Mouse (Mus musculus) bone marrow macrophage, adult 2 months (primary cell): ENCODE results near the gene Rpsa.

Source experiments
- CTCF ChIP-seq: IDR thresholded peaks from 2 replicates; pipeline ENCODE4 v1.5.1; 2012; ENCODE audit warnings: low read depth, mild to moderate bottlenecking, low read length, moderate library complexity
- POLR2A ChIP-seq: IDR thresholded peaks from 2 replicates; pipeline ENCODE4 v1.6.1; 2012; ENCODE audit warnings: mild to moderate bottlenecking, low read depth, low read length, borderline replicate concordance

DNA sequence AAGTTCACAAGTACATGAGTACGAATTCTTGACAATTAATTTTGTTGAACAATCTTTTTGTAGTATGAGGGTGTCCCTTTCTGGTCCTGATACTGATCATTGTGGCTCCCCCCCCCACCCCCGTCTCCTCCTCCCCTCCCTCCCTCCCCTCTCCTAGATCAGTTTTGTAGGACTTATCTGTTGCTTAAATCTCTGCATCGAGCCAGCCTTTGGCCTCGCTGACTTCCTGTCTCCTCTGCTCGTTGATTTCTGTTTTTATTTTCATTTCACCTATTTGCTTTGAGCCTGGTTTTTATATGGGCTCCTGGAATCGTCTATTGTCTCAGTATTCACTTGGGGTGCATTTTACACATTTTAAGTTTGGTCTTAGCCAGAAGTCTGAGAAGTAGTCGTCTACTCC lies 31.6 kb upstream of the Rpsa start:
- TF ChIP-seq POLR2A (no peak), CTCF (no peak)
